Mouse (Mus musculus): Measurements from ENCODE around the gene Zfp710.

- TF ChIP-seq POLR2A (IDR thresholded peaks at IDR 0.05; ENCODE audit: low read depth, low read length) (no peak), CTCF (IDR thresholded peaks at IDR 0.05; ENCODE audit: borderline replicate concordance, insufficient read depth, low read length) (no peak)
Measured at GRCm38 (mm10) chr7:80057781-80058180, 33.2 kb downstream of the Zfp710 start.
